Mouse (Mus musculus) heart, adult 2 months (tissue): ENCODE measurements around the gene Prmt8.

Experiments
- CTCF ChIP-seq: fragments of 200-600 bp; IDR thresholded peaks from 2 replicates; pipeline ENCODE4 v1.8.1; 2022; ENCODE audit warnings: antibody characterized with exemption, mild to moderate bottlenecking, moderate library complexity
- EP300 ChIP-seq: fragments of 200-500 bp; IDR thresholded peaks from 2 replicates; pipeline ENCODE4 v1.6.1; 2011; ENCODE audit warnings: low read depth, low read length, control low read depth; ENCODE audit not compliant: insufficient read depth

- no peak for TF ChIP-seq EP300
- no peak for TF ChIP-seq CTCF
These were observed 75.6 kb downstream of the Prmt8 start for GRCm38 (mm10) chr6:127693681-127694080.
